Mouse (Mus musculus) monocyte, adult 5-6 weeks (primary cell): ENCODE data around the gene 2310039H08Rik. TPM values are rescaled to one million over a fixed set of nuclear protein-coding genes. Genes with fewer than 3 reads are reported as not detected.
"Not testable (repeated sequence)": the region's sequence is repeated elsewhere in the genome, so short reads cannot be mapped to it uniquely, and the experiment has no call there.

ENCODE experiments used
- ATAC-seq: fragments of 153-309, 156-312 bp; replicated peaks from 2 replicates; pipeline ENCODE4 v1.8.0; 2017; ENCODE audit warnings: mild to moderate bottlenecking; ENCODE audit not compliant: low TSS enrichment, insufficient number of reproducible peaks, severe bottlenecking, poor library complexity, low FRiP score
- total RNA-seq: library from RNA; stranded (forward); fragments of 200-1000, 200-491, 200-594 nt; gene quantifications from 3 replicates; pipeline ENCODE4 v1.2.3, GENCODE M21; 2017

2310039H08Rik gene
- total RNA-seq, 1 experiment from 2014 or later = 4.2 TPM

DNA sequence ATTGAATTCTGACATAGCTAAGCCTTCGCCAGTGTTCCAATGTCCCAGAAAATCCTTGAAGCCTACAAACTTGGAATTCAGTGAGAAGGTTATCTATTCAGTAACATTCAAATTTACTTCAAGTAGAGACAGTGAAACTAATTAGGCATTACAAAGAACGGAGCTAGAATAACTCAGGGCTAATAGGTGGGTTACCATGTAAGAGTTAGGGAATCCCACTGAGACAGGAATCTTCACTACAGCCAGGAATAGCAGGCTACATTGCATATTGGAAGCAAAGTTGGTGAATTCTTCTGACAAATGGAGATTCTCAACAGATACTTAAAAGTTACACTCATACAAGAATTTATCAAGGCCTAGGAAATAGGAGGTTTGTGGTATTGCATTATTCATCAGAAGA lies 15.5 kb downstream of the 2310039H08Rik start:
- ATAC-seq = not testable (repeated sequence)

DNA sequence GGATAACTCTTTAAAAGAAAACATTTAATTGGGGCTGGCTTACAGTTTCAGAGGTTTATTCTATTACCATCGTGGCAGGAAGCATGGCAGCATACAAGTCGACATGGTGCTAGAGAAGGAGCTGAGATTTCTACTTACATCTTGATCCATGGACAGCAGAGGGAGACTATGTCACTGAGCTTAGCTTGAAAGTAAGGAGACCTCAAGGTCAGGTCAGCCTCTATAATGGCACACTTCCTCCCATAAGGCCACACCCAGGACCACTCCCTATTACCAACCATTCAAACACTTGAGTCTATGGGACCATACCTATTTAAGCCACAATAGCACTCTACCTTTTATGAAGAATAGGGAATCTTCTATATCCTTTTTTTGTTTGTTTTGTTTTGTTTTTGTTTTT lies 20.5 kb downstream of the 2310039H08Rik start:
- no peak for ATAC-seq

DNA sequence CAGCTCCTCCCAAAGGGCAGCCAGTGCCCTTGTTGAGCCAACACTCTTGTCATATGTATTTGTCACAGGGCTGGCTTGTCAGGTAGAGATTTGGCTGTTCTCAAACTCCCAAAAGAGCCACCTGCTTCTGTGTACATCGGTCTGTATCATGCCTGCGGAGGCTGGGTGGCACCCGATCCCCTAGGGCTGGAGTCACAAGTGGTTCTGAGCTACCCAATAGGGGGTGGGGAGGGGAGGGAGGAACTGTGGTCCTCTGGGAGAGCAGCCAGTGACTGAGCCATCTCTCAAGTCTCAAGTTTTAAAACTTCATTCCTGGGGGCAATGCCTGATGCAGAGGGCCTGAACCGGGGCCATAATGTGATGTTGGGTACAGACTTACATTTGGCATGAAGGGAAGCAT lies 24.3 kb downstream of the 2310039H08Rik start:
- no peak for ATAC-seq

DNA sequence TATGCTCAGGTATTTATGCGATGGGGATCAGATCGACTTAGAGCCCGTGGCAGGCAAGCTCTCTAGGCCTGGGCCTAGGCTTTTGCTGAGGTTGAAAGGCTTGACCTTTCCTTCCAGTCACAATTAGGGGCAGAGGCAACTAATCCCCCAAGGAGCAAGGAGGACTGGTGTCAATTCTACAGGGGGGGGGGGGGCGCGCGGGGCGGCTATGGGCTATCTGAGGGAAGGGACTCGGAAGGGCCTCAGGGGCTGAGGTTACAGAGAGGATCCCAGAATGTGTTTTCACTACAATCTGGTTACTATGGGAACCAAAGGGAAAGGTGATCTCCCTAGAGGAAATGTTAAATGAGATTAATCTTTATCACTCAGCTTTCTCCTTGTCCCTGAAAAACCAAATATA lies 25.0 kb downstream of the 2310039H08Rik start:
- no peak for ATAC-seq

DNA sequence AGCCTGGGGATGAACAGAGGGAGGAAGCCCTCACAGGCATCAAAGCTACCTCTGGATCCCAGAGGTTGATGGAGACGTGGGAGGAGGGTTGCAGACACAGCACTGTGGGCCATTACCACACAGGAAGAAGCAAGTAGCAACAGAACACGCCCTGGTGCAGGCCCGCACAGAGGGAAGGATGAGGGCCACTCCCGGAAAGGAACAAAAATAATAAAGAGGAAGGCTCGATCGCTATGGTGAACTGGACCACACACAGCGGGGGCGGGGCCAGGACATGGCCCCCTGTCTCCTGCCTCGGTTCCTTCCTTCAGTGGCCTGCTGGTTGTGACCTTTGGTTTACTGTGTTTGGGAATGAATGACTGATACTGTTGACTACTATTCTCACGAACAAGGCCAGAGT lies 27.2 kb downstream of the 2310039H08Rik start:
- ATAC-seq = peak; percentile 66

DNA sequence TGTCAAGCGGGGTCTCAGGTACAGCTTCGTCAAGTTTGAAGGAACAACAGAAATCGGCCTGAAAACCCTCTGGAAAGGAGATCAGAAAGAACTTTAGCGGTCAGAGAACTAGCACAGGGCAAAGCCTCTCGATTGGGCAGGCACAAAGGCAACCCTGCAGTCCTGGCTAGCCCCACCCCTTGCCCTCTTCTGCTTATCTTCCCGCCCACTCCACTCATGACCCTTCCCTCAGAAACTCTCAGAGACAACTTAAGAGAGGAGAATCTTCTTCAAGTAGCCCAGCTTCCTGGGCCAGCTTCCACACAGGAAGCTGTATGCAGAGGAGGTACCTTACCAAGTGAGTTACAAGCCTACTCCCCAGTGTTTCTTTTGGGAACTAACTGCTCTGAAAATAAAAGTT lies 29.3 kb downstream of the 2310039H08Rik start:
- ATAC-seq = no peak

DNA sequence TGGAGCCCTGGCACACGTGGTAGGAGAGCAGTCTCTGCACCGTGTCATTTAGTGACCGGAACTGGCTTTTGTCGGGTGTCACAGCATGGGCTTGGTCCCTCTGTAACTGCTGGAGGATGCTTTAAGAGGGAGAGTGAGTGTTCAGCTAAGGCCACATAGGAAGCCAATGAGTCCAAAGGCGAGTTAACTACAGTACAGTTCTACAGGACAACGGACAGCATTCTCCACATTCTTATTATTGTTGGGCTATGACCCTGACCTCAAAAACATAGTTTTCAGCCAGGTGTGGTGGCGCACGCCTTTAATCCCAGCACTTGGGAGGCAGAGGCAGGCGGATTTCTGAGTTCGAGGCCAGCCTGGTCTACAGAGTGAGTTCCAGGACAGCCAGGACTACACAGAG lies 35.9 kb downstream of the 2310039H08Rik start:
- no peak for ATAC-seq

DNA sequence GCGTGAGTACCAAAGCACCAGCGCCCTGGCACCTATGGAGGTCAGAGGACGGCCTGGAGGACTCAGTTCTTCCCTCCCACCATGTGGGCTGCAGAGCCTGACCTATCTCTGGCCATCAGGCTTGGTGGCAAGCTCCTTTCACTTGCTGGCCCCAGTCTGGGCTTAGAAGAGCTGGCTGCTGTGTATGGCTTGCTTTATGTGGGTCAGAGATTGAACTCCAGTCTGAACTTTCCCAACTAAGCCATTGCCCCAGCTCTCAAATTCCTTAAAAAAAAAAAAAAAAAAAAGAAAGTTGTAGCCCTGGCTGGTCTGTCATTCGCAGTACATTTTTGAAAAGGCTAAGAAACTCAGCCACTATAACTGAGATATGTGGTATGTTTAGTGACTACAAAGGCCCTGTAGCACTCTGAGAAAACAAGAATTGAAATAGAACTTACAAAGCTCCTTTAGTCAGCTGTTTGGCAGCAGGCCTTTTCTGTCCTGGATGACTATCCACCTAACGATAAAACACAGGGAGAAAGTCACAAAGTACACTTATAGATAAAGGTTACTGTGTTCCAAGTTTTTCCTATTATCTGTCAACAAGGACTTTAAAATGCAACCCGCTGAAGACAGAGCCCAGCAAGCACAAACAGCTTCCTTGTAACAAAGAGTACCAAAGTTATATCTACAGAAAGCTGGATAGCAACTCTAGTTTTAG lies 36.8 kb downstream of the 2310039H08Rik start:
- ATAC-seq = no peak

DNA sequence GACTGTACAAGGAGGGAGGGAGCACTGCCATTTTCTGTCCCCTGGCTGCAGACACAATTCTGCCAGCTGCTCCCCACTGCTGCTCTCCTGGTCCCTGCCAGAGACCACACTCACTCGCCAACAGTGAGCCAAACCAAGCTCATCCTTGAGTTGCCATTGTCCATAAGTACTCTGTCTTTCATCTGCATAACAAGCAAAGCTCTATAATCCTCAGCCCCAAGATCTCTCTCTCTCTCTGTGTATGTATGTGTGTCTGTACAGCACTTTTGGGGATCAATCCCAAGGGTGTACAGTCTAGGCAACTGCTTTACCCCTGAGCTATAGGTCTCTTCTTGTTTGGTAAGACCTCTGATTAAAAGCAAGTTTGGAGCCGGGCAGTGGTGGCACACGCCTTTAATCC lies 38.2 kb downstream of the 2310039H08Rik start:
- ATAC-seq = no peak

DNA sequence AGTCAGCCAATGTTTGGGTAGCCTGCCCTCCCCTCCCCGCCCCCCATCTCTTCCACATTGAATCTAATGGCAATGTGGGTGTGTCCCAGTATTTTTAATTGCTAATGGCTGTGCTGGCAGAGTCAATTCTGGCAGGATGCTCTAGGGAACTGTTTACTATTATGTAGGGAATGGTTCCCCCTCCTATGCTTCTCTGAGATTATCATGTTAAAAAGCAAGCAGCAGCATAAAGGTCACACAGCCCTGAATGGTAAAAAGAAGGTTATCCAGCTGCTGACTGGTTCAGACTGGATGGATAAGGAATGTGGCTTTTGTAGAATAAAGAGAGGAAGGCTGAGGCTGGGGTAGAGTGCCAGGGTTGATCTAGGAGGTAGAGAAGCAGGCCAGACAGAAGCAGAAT lies 40.0 kb downstream of the 2310039H08Rik start:
- no peak for ATAC-seq

DNA sequence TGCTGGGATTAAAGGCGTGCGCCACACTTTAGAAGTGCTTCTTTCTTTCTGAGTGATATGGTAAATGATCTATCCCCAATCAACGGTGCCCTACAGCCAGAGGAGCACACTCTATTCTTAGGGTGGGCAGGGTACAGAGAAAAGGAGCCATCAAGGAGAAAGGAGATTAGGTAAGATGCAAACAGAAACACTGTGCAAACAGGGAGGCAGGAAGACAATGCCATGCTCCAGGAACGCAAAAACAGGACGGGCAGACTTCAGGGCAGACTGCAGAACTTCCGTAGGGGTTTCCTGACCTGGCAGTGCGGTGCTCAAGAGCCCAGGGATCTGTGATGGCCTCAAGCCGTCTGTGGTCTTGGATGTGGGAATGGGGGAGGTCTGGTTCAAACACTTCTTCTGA lies 41.2 kb downstream of the 2310039H08Rik start:
- no peak for ATAC-seq

DNA sequence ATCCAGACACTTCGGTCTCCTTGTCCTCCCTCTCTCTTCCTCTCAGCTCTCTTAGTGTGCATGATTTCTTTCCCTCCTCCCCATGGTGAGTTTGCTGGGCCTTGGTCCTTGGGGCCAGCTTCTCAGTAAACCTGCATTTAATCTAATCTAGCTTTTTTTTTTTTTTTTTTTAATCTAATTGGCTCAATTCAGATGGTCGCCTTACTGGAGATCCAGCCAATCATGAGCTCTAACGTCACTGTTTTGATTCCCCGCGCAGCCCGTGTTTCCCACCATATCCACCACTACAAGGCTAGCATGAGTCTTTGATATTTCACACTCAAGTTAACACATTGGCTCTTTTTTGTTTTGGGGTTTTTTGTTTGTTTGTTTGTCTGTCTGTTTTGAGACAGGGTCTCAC lies 42.1 kb downstream of the 2310039H08Rik start:
- ATAC-seq = no peak

DNA sequence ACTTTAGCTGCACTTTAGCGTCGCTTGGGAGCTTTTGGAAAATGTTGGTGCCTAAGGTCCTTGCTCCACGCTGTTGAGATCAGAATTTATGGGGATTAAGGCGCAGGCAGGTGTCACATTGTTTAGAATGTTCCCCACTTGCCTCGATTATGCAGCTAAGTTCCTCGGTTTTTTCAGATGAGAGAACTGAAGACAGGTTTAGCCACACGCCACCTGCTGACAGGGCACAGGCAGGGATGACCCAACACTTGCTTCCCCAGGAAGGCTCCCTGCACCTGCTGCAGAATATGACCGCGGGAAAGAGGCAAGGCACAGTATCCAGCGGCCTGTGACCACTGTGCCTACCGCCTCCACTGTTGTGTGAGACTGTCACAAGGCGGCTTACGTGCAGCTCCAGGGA lies 43.9 kb downstream of the 2310039H08Rik start:
- ATAC-seq = no peak

DNA sequence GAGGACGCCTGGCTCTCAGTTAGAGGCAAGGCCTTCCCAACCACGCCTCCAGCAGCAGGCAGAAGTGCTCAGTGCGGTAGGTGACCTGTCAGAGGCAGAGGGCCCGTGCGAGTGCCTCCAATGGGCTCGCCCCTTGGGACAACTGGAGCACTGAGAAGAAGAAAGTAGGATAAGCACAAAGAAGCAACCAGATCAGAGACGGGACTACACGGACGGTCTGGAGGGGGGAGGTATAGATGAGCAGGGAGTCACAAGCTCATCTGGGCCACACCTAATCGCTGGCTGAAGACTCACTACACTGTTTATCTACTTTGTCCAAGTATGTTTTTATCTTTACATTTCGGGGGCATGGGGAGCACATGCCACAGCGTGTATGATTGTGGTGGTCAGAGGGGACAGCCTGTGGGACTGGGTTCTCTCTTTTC lies 45.3 kb downstream of the 2310039H08Rik start:
- no peak for ATAC-seq

DNA sequence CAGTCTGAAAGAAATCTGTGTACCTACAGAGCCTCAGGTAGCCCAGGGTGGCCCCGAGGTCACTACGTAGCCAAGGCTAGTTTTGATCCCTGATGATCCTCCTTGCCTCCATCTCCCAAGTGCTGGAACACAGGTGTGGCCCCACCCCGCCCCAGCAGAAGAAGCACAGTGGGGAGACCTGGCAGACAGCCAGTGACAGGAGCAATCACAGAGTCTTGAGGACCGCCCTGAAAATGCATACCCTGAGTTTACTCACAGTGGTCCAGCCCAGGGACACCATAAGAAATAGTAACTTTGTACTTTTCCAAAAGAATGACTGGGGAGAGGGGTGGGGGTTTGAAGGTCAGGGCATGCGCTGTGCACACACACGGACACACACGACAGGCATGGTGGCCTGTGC lies 48.2 kb downstream of the 2310039H08Rik start:
- no peak for ATAC-seq

Other genes starting within 250 kb of the 2310039H08Rik start
- gene Cul9, start 226.2 kb upstream of the 2310039H08Rik start, total RNA-seq = 4.4 to 7.6 TPM (median 4.9 TPM) in 3 replicates
- gene Srf, start 216.5 kb upstream of the 2310039H08Rik start, total RNA-seq = 24.8 to 46.0 TPM (median 36.6 TPM) in 3 replicates
- not detected in 3 replicates for gene Ptk7, start 143.1 kb upstream of the 2310039H08Rik start, total RNA-seq
- gene Klc4, start 126.6 kb upstream of the 2310039H08Rik start, total RNA-seq = 15.6 to 18.9 TPM (median 18.5 TPM) in 3 replicates
- 26.1 to 33.3 TPM (median 28.5 TPM) in 3 replicates for gene Mrpl2, start 126.4 kb upstream of the 2310039H08Rik start, total RNA-seq
- 2.0 to 3.2 TPM (median 3.2 TPM) in 3 replicates for gene Cul7, start 122.3 kb upstream of the 2310039H08Rik start, total RNA-seq
- 52.8 to 99.5 TPM (median 65.5 TPM) in 3 replicates for gene Rrp36, start 98.3 kb upstream of the 2310039H08Rik start, total RNA-seq
- 79.9 to 102 TPM (median 82.5 TPM) in 3 replicates for gene Mea1, start 93.8 kb upstream of the 2310039H08Rik start, total RNA-seq
- gene Klhdc3, start 91.7 kb upstream of the 2310039H08Rik start, total RNA-seq = 24.6 to 30.1 TPM (median 28.5 TPM) in 3 replicates
- gene Ppp2r5d, start 67.5 kb upstream of the 2310039H08Rik start, total RNA-seq = 24.4 to 34.6 TPM (median 30.2 TPM) in 3 replicates
- 5.4 to 11.1 TPM (median 10.3 TPM) in 3 replicates for gene Pex6, start 61.2 kb upstream of the 2310039H08Rik start, total RNA-seq
- 2.2 to 3.4 TPM (median 3.1 TPM) in 3 replicates for gene Gnmt, start 43.5 kb upstream of the 2310039H08Rik start, total RNA-seq
- 88.2 to 109 TPM (median 106 TPM) in 3 replicates for gene Cnpy3, start 20.4 kb upstream of the 2310039H08Rik start, total RNA-seq
- 0.38 TPM in 1 of 3 replicates, not detected in the others for gene Ptcra, start 8.9 kb upstream of the 2310039H08Rik start, total RNA-seq
- gene Rpl7l1, start 10.0 kb downstream of the 2310039H08Rik start, total RNA-seq = 87.5 to 121 TPM (median 88.0 TPM) in 3 replicates
- gene Bicral, start 85.8 kb downstream of the 2310039H08Rik start, total RNA-seq = 15.0 to 38.1 TPM (median 25.2 TPM) in 3 replicates
- 6.9 to 17.1 TPM (median 7.5 TPM) in 3 replicates for gene Tbcc, start 118.0 kb downstream of the 2310039H08Rik start, total RNA-seq
- gene Prph2, start 137.8 kb downstream of the 2310039H08Rik start, total RNA-seq = not detected in 3 replicates
- 45.5 to 87.7 TPM (median 46.5 TPM) in 3 replicates for gene Ubr2, start 237.9 kb downstream of the 2310039H08Rik start, total RNA-seq